Mouse (Mus musculus) stomach, adult 2 months (tissue): ENCODE measurements around the gene Kcng4. TPM values are rescaled to one million over a fixed set of nuclear protein-coding genes. Genes with fewer than 3 reads are reported as not detected.

Experiments used
- polyA plus RNA-seq: library from polyadenylated mRNA; depleted of rRNA; stranded (reverse); fragments of >200 nt; gene quantifications from 2 replicates; pipeline ENCODE4 v1.2.3, GENCODE M21; 2012; rRNA removed

Gene Kcng4
- polyA plus RNA-seq: 1.7 and 2.3 TPM in 2 replicates

GRCm38 (mm10) chr8:119635378-119635777 is at the start of gene Kcng4:
TSS of gene Kcng4 (minus strand) at chr8:119635680.

GRCm38 (mm10) chr8:119666219-119666951 is 30.9 kb upstream of the Kcng4 start, which contains the start of gene Wfdc1:
TSS of gene Wfdc1 (plus strand) at chr8:119666365.

GRCm38 (mm10) chr8:119612471-119612870 is 23.0 kb downstream of the Kcng4 start, which contains the start of gene Adad2:
TSS of gene Adad2 (plus strand) at chr8:119612747.

GRCm38 (mm10) chr8:119604996-119605395 is 30.5 kb downstream of the Kcng4 start, which contains the start of gene Taf1c:
TSS of gene Taf1c (minus strand) at chr8:119605222.

GRCm38 (mm10) chr8:119574437-119575365 is 60.8 kb downstream of the Kcng4 start, which contains the start of the genes Hsdl1 and Dnaaf1:
TSS of gene Hsdl1 (minus strand) at chr8:119575183.
TSS of gene Dnaaf1 (plus strand) at chr8:119575235.

Other genes starting within 250 kb of the Kcng4 start
- 29.8 and 46.8 TPM in 2 replicates for gene Mlycd, start 240.8 kb downstream of the Kcng4 start, polyA plus RNA-seq
- 44.6 and 57.7 TPM in 2 replicates for gene Osgin1, start 201.6 kb downstream of the Kcng4 start, polyA plus RNA-seq
- 0.55 and 0.78 TPM in 2 replicates for gene Necab2, start 189.0 kb downstream of the Kcng4 start, polyA plus RNA-seq
- 0.02 TPM in 1 of 2 replicates, not detected in the other for gene Slc38a8, start 134.0 kb downstream of the Kcng4 start, polyA plus RNA-seq
- 28.2 and 30.5 TPM in 2 replicates for gene Mbtps1, start 76.9 kb downstream of the Kcng4 start, polyA plus RNA-seq
- gene Hsdl1, start 60.5 kb downstream of the Kcng4 start, polyA plus RNA-seq: 10.3 and 12.2 TPM in 2 replicates
- 0.16 and 0.30 TPM in 2 replicates for gene Dnaaf1, start 60.4 kb downstream of the Kcng4 start, polyA plus RNA-seq
- gene Taf1c, start 30.5 kb downstream of the Kcng4 start, polyA plus RNA-seq: 13.6 and 15.8 TPM in 2 replicates
- 0.03 and 0.12 TPM in 2 replicates for gene Adad2, start 22.9 kb downstream of the Kcng4 start, polyA plus RNA-seq
- 36.3 and 54.8 TPM in 2 replicates for gene Wfdc1, start 30.7 kb upstream of the Kcng4 start, polyA plus RNA-seq
- 2.4 and 2.6 TPM in 2 replicates for gene Atp2c2, start 64.3 kb upstream of the Kcng4 start, polyA plus RNA-seq
- 4.3 and 4.9 TPM in 2 replicates for gene Tldc1, start 142.7 kb upstream of the Kcng4 start, polyA plus RNA-seq
- gene Cotl1, start 204.9 kb upstream of the Kcng4 start, polyA plus RNA-seq: 767 and 954 TPM in 2 replicates
- 8.5 and 23.6 TPM in 2 replicates for gene Klhl36, start 226.6 kb upstream of the Kcng4 start, polyA plus RNA-seq